Mouse (Mus musculus) liver, embryonic 14.5 days (tissue): ENCODE results near the gene Cyp2s1.

ENCODE experiments used
- CTCF ChIP-seq: IDR thresholded peaks from 2 replicates; pipeline ENCODE4 v1.5.1; 2016; ENCODE audit warnings: antibody characterized with exemption, low read depth, control low read depth
- EP300 ChIP-seq: IDR thresholded peaks from 2 replicates; pipeline ENCODE4 v1.6.1; 2016; ENCODE audit warnings: antibody characterized with exemption, low read depth

DNA sequence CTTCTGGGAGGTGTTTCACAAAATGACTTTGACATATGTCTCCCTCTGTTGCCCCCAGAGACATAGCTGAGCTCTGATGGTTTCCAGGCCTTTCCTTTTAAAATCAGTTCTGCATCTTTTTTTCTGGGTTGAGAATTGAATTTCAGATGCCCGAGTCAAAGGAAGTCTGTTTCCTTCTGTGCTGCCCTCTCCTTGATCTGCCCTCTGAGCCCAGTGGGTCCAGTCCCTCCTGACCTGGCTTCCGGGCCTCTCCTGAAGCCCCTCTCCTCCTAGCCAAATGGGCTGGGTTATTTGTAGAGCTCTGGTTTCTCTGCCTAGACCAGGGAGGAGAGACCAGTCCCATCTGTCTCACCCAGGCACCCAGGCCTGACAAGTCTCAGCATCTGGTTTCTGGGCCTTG, 13.5 kb upstream of the Cyp2s1 start:
- TF ChIP-seq CTCF (no peak), EP300 (no peak)
